Mouse (Mus musculus): ENCODE results near the gene Hepacam2.
"Not testable (repeated sequence)": the region's sequence is repeated elsewhere in the genome, so short reads cannot be mapped to it uniquely, and the experiment has no call there.

Hepacam2 gene

GRCm38 (mm10) chr6:3498162-3498848, at the start of gene Hepacam2, which contains the start of gene Vps50:
Gene Hepacam2, minus strand, starts transcription at chr6:3498298.
Gene Vps50, plus strand, starts transcription at chr6:3498382.
- peak; percentile 90 for DNase-seq (ENCODE audit: low read depth, low spot score)

GRCm38 (mm10) chr6:3544970-3545369, 46.9 kb upstream of the Hepacam2 start:
- no peak for DNase-seq (ENCODE audit: low read depth, low spot score)

DNA sequence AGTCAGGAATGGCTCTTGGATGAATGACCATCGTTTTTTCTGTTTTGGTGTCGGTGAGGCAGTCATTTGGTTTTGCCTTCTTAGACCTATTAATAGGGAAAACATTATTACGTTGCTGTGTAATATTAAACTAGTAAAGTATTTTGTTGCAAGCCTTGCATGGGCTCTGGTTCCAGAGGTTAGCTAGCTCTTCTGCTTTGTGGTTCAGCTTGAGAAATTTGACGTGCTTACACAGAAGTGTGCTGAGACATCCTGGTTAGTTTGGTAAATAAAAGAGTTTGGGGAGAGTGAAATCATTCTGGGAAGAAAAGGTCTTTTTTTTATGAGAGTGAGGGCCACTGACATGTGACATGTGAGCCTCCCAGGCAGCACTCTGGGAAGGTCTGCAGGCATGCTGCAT, 45.8 kb upstream of the Hepacam2 start:
- DNase-seq (ENCODE audit: low read depth, low spot score) = no peak

- no peak for DNase-seq (ENCODE audit: low read depth, low spot score)
Measured at GRCm38 (mm10) chr6:3539470-3539869, 41.4 kb upstream of the Hepacam2 start.

DNA sequence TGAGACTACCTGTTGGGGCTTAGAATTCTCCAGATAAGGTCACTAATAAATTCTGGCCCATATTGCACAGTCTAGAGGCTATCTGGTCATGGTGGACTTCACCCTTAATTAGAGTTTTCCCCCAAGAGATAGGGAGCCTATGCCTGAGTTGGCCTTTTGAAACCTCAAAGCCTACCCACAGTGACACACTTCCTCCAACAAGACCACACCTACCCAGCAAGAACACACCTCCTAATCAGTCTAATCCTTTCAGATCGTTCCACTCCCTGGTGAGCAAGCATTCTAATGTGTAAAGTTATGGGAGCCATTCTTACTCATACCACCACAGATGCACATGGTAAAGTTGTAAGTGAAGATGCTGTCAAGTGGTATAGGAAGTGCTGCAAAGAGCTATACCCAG, 38.0 kb upstream of the Hepacam2 start:
- no peak for DNase-seq (ENCODE audit: low read depth, low spot score)

DNA sequence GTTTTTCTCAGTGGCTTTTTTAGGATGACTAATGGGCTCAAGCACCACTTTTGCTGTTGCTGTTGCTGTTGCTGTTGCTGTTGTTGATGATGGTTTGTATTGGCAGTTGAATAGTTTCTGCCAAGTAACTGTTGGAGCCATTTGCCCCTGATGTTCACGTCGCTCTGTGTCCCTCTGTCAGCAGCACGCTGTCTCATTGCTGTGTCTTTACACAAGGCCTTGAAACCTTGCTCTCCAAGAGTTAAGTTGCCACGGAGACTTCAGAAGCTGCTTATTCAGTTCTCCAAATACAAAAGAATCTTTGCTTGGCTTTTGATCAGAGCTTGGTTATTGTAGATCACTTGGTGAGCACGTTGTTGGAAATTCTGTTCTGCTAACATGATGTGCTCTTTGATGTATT, 33.3 kb upstream of the Hepacam2 start:
- DNase-seq (ENCODE audit: low read depth, low spot score) = peak; percentile 4

- no peak for DNase-seq (ENCODE audit: low read depth, low spot score)
Measured at GRCm38 (mm10) chr6:3528198-3528597, 30.1 kb upstream of the Hepacam2 start.

GRCm38 (mm10) chr6:3512611-3513010, 14.5 kb upstream of the Hepacam2 start:
- DNase-seq (ENCODE audit: low read depth, low spot score) = peak; percentile 9

- peak; percentile 11 for DNase-seq (ENCODE audit: low read depth, low spot score)
Measured at GRCm38 (mm10) chr6:3511612-3512011, 13.5 kb upstream of the Hepacam2 start.

GRCm38 (mm10) chr6:3511116-3511515, 13.0 kb upstream of the Hepacam2 start:
- DNase-seq (ENCODE audit: low read depth, low spot score) = no peak

DNA sequence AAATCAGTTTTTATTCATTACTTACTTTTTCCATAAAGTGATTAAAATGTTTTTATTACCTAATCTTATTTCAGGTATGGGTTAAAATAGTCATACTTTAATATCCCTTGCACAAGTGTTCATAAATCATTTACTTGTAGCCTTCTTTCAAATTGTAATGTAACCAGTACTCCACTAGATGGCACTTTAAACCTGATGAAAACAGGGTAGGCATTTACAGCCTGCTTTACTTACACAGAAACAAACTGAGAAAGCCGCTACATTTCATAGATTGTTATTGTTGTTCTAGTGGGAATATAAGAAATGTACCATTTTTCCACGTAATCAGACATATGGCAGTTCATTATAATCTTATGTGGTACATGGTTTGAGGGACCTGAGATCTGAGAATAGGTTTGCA, 11.7 kb upstream of the Hepacam2 start:
- peak; percentile 63 for DNase-seq (ENCODE audit: low read depth, low spot score)

DNA sequence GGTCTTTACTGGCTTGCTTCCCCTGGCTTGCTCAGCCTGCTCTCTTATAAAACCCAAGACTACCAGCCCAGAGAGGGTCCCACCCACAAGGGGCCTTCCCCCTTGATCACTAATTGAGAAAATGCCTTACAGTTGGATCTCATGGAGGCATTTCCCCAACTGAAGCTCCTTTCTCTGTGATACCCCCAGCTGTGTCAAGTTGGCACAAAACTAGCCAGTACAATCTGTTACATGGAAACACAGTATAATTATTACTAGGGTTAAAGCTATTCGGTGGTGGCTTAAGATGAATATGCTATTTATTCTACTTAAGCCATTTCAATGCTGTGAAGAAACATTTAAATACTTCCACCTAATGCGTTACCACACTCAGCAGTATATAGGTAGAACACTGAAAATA, 10.1 kb upstream of the Hepacam2 start:
- DNase-seq (ENCODE audit: low read depth, low spot score) = not testable (repeated sequence)

- DNase-seq (ENCODE audit: low read depth, low spot score) = no peak
Measured at GRCm38 (mm10) chr6:3507078-3507477, 9.0 kb upstream of the Hepacam2 start.

DNA sequence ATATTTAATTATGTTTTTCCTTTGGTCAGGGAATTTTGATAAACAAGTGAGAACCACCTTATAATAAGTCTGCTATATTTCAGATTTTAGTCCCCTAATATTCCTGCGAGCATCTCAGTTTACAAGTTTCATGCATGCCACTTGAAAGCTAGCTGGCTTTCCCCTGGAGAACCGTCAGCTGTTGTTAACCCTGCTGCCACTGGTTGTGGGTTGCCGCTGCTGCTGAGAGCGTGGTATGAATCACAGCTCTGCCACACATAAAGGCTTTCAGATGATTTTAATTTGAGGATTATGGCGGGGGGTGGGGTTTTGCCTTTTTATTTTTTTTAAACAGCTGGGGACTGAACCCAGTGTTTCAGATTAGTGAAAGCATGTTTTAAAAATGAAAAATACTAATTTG, 7.2 kb upstream of the Hepacam2 start:
- no peak for DNase-seq (ENCODE audit: low read depth, low spot score)

- no peak for DNase-seq (ENCODE audit: low read depth, low spot score)
Measured at GRCm38 (mm10) chr6:3500286-3500685, 2.2 kb upstream of the Hepacam2 start.

- DNase-seq (ENCODE audit: low read depth, low spot score) = peak; percentile 68
Measured at GRCm38 (mm10) chr6:3496210-3496609, 1.9 kb downstream of the Hepacam2 start.

DNA sequence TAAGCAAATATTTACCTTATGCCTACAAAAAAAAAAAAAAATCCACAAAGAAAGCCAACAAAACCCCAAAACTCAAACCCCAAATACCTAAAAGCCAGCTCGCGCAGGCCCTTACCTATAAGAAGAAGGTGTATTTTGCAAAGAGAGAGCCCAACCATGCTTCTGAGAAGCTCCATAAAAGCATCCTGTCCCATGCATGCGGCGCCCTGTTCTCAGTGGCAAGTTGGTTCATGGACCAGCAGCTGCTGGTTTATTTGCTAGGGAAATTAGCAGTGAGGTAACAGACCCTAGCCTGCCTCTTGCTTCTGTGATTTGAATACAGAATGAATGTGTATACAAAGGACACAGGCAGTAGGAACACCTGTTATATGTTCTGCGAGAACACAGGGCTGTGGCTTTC, 3.8 kb downstream of the Hepacam2 start:
- no peak for DNase-seq (ENCODE audit: low read depth, low spot score)

DNA sequence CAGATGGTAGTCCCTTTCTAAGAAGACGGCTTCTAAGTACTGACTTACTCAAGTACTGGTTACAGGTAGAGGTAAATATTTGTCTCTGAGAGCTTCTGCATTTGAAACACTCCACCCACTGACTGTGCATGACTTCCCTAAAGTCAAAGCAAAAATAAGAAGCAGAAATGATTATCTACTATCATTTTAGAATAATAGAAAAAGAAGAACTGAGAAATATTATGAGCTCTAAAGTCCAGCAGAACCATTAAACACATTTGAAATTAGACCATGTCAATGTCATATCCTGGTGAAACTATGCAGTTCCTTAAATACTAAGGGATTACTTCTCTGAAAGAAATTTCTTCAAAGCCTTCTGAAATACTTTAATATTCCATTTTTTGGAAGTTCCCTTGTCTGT, 10.7 kb downstream of the Hepacam2 start:
- DNase-seq (ENCODE audit: low read depth, low spot score) = no peak

GRCm38 (mm10) chr6:3485133-3485532, 13.0 kb downstream of the Hepacam2 start:
- no peak for DNase-seq (ENCODE audit: low read depth, low spot score)

GRCm38 (mm10) chr6:3481705-3482104, 16.4 kb downstream of the Hepacam2 start:
- DNase-seq (ENCODE audit: low read depth, low spot score) = no peak

DNA sequence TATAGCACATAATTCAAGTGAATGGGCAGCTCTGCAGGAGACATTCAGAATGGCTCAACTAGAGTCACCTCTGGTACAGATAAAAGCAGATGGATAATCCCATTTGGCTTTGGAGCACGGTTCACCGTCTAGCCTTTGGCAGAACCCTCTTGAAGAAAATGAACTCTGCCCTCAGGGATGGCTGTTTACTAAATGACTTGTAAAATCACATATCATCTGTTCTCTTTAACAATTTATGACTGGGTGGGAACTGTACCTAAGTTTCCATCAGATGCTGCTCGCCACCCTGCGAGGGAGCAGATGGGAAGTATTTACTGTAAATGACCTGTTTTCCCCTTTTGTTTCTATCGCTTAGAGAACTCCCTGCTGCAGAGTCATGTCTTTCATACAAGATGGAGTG, 18.2 kb downstream of the Hepacam2 start:
- DNase-seq (ENCODE audit: low read depth, low spot score) = no peak

DNA sequence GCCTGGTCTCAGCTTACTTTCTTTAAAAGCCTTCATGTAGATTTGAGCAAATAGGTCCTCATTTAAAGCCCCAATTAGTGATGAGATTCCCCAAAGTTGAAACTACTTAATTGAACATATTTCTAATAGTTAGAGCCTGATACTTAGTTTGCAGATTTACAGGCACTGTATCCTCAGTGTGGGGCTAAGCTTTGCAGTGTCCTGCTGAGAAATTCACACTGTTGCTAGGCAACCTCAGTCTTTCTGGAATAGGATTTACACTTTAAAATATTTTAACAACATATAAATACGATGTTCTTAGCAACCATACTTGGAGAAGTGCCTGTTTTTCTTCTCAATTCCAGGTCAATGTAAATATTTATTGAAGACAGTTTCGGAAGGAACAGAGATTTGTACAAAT, 21.8 kb downstream of the Hepacam2 start:
- no peak for DNase-seq (ENCODE audit: low read depth, low spot score)

DNA sequence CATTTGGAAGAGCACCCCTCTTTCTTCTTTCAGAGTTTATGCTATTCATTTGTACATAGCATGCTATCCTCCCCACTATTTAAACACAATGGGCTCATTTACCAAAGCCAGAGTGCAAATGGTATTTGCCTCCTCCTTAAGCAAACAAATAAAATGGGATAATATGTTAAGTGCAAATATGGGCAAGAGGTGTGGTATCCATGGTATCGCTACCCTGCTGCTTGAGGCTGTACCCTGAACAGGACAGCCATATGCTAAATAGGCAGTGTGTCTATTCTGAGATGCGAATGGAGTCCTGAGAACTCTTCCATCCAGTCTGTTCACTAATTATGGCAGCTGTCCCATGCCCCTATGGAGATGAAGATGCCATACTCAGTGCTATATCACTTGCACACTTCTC, 27.4 kb downstream of the Hepacam2 start:
- no peak for DNase-seq (ENCODE audit: low read depth, low spot score)

DNA sequence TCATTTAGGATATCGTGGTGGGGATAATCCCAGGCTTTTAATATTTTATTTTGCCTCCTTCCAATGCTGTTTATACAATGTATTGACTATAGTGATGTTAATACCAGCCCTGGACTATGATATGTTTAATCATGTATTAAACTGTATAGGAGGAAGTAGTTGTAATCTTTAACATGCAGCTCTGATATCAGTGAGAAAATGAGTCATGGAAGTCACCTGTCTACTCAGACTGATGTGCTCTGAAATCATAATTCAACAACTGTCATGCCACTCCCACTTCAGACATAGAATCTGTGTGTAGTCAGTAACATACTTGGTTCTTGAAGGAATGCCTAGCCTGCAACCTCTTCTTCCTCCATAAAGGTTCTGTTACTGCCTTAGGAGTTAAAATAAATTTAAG, 29.5 kb downstream of the Hepacam2 start:
- DNase-seq (ENCODE audit: low read depth, low spot score) = no peak

All from mesoderm, embryonic 11.5 days (tissue).